Mouse (Mus musculus) cerebellum, adult 2 months (tissue): ENCODE measurements around the gene Nags.

Experiments
- CTCF ChIP-seq: fragments of 200-500 bp; IDR thresholded peaks from 2 replicates; pipeline ENCODE4 v1.5.1; 2011; ENCODE audit warnings: low read depth, mild to moderate bottlenecking, control low read depth, low read length, moderate library complexity, borderline replicate concordance; ENCODE audit not compliant: insufficient read depth
- POLR2A ChIP-seq: fragments of 200-500 bp; IDR thresholded peaks from 2 replicates; pipeline ENCODE4 v1.6.1; 2011; ENCODE audit warnings: low read length, control low read depth, borderline replicate concordance; ENCODE audit not compliant: insufficient read depth

DNA sequence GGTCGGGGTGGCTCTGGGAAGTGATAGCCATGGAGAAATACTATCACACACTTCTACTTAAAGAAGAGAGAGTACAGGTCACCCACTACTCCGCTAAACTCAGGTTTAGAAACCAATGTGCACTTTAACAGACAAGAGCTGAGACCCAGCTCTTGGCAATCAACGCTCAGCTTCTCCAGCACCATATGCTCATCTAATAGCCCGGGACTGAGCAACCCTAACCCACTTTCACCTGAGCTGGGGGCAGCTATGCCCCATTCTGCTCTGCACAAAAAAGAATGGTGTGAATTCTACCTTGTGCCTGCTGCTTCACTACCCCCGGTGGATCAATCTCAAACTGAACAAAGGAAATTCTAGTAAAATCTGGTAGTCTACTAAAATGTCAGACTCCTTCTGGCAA is 22.2 kb downstream of the Nags start:
- no peak for TF ChIP-seq POLR2A
- TF ChIP-seq CTCF, result no peak
